In genomic region chr14:51773490-51773889, GRCm38 (mm10) we compare ENCODE assay signal across 39 mouse cellular contexts. TPM values are rescaled to one million over a fixed set of nuclear protein-coding genes. Genes with fewer than 3 reads are reported as not detected.
"Had no signal": no experiment of that assay in that cellular context is flagged by ENCODE, and none has a peak within 500 bp of the region (broad histone marks: within the 10 kb centered on the region; RNA-seq: fewer than 3 reads in every experiment).

TSS of gene Ang4 (minus strand) at chr14:51773590.

- H3K27ac ChIP-seq: embryonic facial prominence, embryonic 10.5 days; embryonic facial prominence, embryonic 12.5 days; embryonic facial prominence, embryonic 13.5 days; embryonic facial prominence, embryonic 15.5 days; forebrain, embryonic 10.5 days; forebrain, embryonic 12.5 days; forebrain, embryonic 13.5 days; forebrain, embryonic 15.5 days; gastrocnemius, adult 2 months had no signal

- H3K4me1 ChIP-seq: embryonic facial prominence, embryonic 10.5 days; embryonic facial prominence, embryonic 12.5 days; embryonic facial prominence, embryonic 13.5 days; embryonic facial prominence, embryonic 15.5 days; forebrain, embryonic 10.5 days; forebrain, embryonic 12.5 days; forebrain, embryonic 13.5 days; forebrain, embryonic 15.5 days had no signal

- H3K9me3 ChIP-seq: embryonic facial prominence, embryonic 10.5 days; embryonic facial prominence, embryonic 12.5 days; embryonic facial prominence, embryonic 13.5 days; embryonic facial prominence, embryonic 15.5 days; forebrain, embryonic 10.5 days; forebrain, embryonic 12.5 days; forebrain, embryonic 13.5 days; forebrain, embryonic 15.5 days had no signal

- H3K4me3 ChIP-seq: embryonic facial prominence, embryonic 10.5 days; embryonic facial prominence, embryonic 12.5 days; embryonic facial prominence, embryonic 13.5 days; embryonic facial prominence, embryonic 15.5 days; erythroblast, embryonic 14.5 days; forebrain, embryonic 10.5 days; forebrain, embryonic 12.5 days; forebrain, embryonic 13.5 days; forebrain, embryonic 15.5 days; gastrocnemius, adult 2 months had no signal

- DNase-seq: cerebellum, adult 2 months; cerebellum, adult 8-10 months; cerebellum, adult 9-10 months; cerebellum, adult 9-11 months; cerebellum, postnatal 10 days; cerebellum, postnatal 14 days; cerebellum, postnatal 25 days; cerebellum, postnatal 36 days; embryo, embryonic 11 days; forebrain, postnatal 0 days; gastrocnemius, adult 2 months; gastrocnemius, postnatal 14 days; gastrocnemius, postnatal 25 days; gastrocnemius, postnatal 36 days; heart, adult 11 months; heart, adult 18-20 months had no signal

- H3K4me2 ChIP-seq: embryonic facial prominence, embryonic 12.5 days; embryonic facial prominence, embryonic 13.5 days; embryonic facial prominence, embryonic 15.5 days; forebrain, embryonic 12.5 days; forebrain, embryonic 13.5 days; forebrain, embryonic 15.5 days had no signal

- ATAC-seq: forebrain, embryonic 13.5 days; forebrain, embryonic 14.5 days; forebrain, embryonic 15.5 days; forebrain, embryonic 16.5 days; forebrain, postnatal 0 days had no signal

- H3K36me3 ChIP-seq: embryonic facial prominence, embryonic 10.5 days; embryonic facial prominence, embryonic 12.5 days; embryonic facial prominence, embryonic 13.5 days; embryonic facial prominence, embryonic 15.5 days; forebrain, embryonic 10.5 days; forebrain, embryonic 12.5 days; forebrain, embryonic 15.5 days had no signal

- H3K27me3 ChIP-seq: embryonic facial prominence, embryonic 12.5 days; embryonic facial prominence, embryonic 13.5 days; embryonic facial prominence, embryonic 15.5 days; forebrain, embryonic 12.5 days; forebrain, embryonic 13.5 days; forebrain, embryonic 15.5 days had no signal

- H3K9ac ChIP-seq: embryonic facial prominence, embryonic 12.5 days; embryonic facial prominence, embryonic 13.5 days; embryonic facial prominence, embryonic 15.5 days; forebrain, embryonic 12.5 days; forebrain, embryonic 13.5 days; forebrain, embryonic 15.5 days; forebrain, postnatal 0 days had no signal

RNA-seq across cellular contexts. Expression of gene Ang4, which starts in this region (rescaled TPM):
- total RNA-seq: common myeloid progenitor, adult 5-6 weeks; forebrain, postnatal 0 days; gastrocnemius, adult 18-20 months; gastrocnemius, adult 2 months; gastrocnemius, adult 8-10 months; gastrocnemius, postnatal 14 days; gastrocnemius, postnatal 25 days; gastrocnemius, postnatal 36 days; gastrocnemius, postnatal 4 days; granulocyte monocyte progenitor cell, adult 5-6 weeks; heart, adult 18-20 months; heart, adult 8-10 months had no signal
- polyA plus RNA-seq: cerebellum, adult 2 months; cortical plate, adult 2 months; embryonic facial prominence, embryonic 10.5 days; embryonic facial prominence, embryonic 11.5 days; embryonic facial prominence, embryonic 12.5 days; embryonic facial prominence, embryonic 13.5 days; embryonic facial prominence, embryonic 14.5 days; embryonic facial prominence, embryonic 15.5 days; erythroblast, embryonic 14.5 days; forebrain, embryonic 10.5 days; forebrain, embryonic 11.5 days; forebrain, embryonic 12.5 days; forebrain, embryonic 13.5 days; forebrain, embryonic 14.5 days; forebrain, embryonic 15.5 days; forebrain, embryonic 16.5 days; forebrain, postnatal 0 days; frontal cortex, adult 2 months; gonadal fat pad, adult 2 months had no signal
